Comparison of ENCODE assay signal across 19 mouse cellular contexts in the genomic region with DNA sequence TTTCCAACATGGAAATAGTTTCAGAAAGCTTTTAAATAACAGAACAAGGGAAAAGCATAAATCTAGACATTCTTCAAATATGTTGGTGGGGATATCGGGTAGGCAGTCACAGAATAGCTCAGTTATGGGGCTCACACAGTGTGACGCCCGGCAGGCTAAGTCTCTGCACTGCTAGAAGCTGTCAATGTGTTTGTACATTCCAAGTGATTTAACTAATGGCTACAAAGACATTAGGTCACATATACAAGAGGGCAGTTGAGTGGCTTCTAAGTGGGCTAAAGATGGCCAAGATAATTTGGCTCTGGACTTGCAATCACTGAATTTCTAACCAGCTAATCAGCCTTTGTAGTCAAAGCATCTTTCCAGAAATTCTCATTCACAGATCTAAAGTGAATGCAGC. TPM values are rescaled to one million over a fixed set of nuclear protein-coding genes. Genes with fewer than 3 reads are reported as not detected.
A peak's percentile ranks its signal among the peaks of the same experiment; 100 is the strongest.
DNase-seq lines count a peak whose midpoint lies in the region; ATAC-seq and TF ChIP-seq lines count a peak whose summit lies in the region.
"Had no signal": no experiment of that assay in that cellular context is flagged by ENCODE, and none has a peak within 500 bp of the region (broad histone marks: within the 10 kb centered on the region; RNA-seq: fewer than 3 reads in every experiment).

No protein-coding gene starts in this region.

- no peak for TF ChIP-seq CTCF in lung, adult 2 months (IDR thresholded peaks at IDR 0.05; ENCODE audit: insufficient read depth, low read length)
- no peak for TF ChIP-seq CTCF in Patski (IDR thresholded peaks at IDR 0.05)

- peak; percentile 16 for DNase-seq in lung, postnatal 25 days (ENCODE audit: low spot score)
- no peak for DNase-seq in lung, adult 2 months
- DNase-seq in Patski (ENCODE audit: low read depth, low spot score) = peak; percentile 41
- peak; percentile 12 for DNase-seq in mesoderm, embryonic 11.5 days (ENCODE audit: low read depth, low spot score)
- no peak for DNase-seq in gastrocnemius, adult 8-10 months (ENCODE audit: low spot score in 2 of 2)
- DNase-seq: adrenal gland, adult 8-10 months; adrenal gland, postnatal 14 days; adrenal gland, postnatal 36 days; cerebellum, adult 11-12 months; cerebellum, adult 2 months; cerebellum, adult 9-10 months; cerebellum, postnatal 10 days; cerebellum, postnatal 25 days; forebrain, postnatal 0 days had no signal

- H3K27me3 ChIP-seq in Patski = no peaks in the 10 kb centered on the region
- H3K27me3 ChIP-seq: embryonic facial prominence, embryonic 12.5 days; forebrain, embryonic 13.5 days; forebrain, embryonic 15.5 days had no signal

- WGBS in lung, adult 2 months = 47% methylated on average over 3 of the region's 3 CpGs

- no peak for TF ChIP-seq POLR2A in lung, adult 2 months (IDR thresholded peaks at IDR 0.05; ENCODE audit: borderline replicate concordance, extremely low read depth, low read depth, low read length)

- H3K4me3 ChIP-seq in lung, adult 2 months (replicated peaks; ENCODE audit: extremely low read depth, low read depth, low read length) = no peak overlapping the region
- H3K4me3 ChIP-seq: embryonic facial prominence, embryonic 10.5 days; embryonic facial prominence, embryonic 12.5 days; forebrain, embryonic 13.5 days; forebrain, embryonic 15.5 days had no signal

- peak; percentile 94 for ATAC-seq in Patski
- ATAC-seq: activated CD4-positive, CD25-positive, alpha-beta regulatory T cell, adult 4 months; forebrain, embryonic 13.5 days; forebrain, embryonic 15.5 days; forebrain, postnatal 0 days had no signal

- POLR2A ChIA-PET in Patski (lab: Charles Lee) = interaction anchor here (1.0 to 1.8 kb wide), 2 partner anchors 75 to 177 kb away, joined by 3 to 4 read pairs; no protein-coding TSS in a partner anchor

- no peaks in the 10 kb centered on the region; the same call in 1 of the 2 replicates for H3K4me1 ChIP-seq in lung, adult 2 months (ENCODE audit: control insufficient read depth, insufficient read depth, low read length)
- H3K4me1 ChIP-seq: embryonic facial prominence, embryonic 10.5 days; embryonic facial prominence, embryonic 12.5 days; forebrain, embryonic 13.5 days; forebrain, embryonic 15.5 days had no signal

- in situ Hi-C loops in Patski (cut with MboI; ENCODE audit: low pct_unique_long_range_greater_than_20kb) = no loop called here

- CTCF ChIA-PET in Patski (lab: Charles Lee) = interaction anchor here (0.8 kb wide), 1 partner anchor 10 kb away, joined by 3 read pairs; no protein-coding TSS in a partner anchor

RNA-seq across cellular contexts. Expression of gene Cpped1, which starts 19.1 kb away (rescaled TPM):
- 12.9 and 15.7 TPM in 2 replicates for polyA plus RNA-seq in lung, adult 2 months (2012; rRNA removed)
- polyA plus RNA-seq in Patski (2021) = 60.5 TPM
- 10 to 100 TPM; 29.3 to 37.1 (median 33.5) TPM for total RNA-seq in gastrocnemius, adult 8-10 months (2022)

Comparison
In these comparisons a context has a peak if more than half of its experiments do, and no peak if none do; other contexts are left out.
1. DNase-seq: peak in lung, postnatal 25 days (single experiment), Patski (single experiment) and mesoderm, embryonic 11.5 days (single experiment); none in lung, adult 2 months (single experiment) and gastrocnemius, adult 8-10 months (0 of 2).